Mouse (Mus musculus): ENCODE data around the gene Rab33b. TPM values are rescaled to one million over a fixed set of nuclear protein-coding genes. Genes with fewer than 3 reads are reported as not detected.

Gene Rab33b
- polyA plus RNA-seq, 1 experiment from 2014 or later, result 19.8 TPM

GRCm38 (mm10) chr3:51517878-51518762 lies 34.4 kb downstream of the Rab33b start:
- ATAC-seq (replicated peaks; ENCODE audit: insufficient number of reproducible peaks, low FRiP score, low TSS enrichment, low read depth) (no peak), DNase-seq (ENCODE audit: low spot score) (peak; percentile 8)
- WGBS, result 67% methylated on average over 12 of the region's 12 CpGs
- Histone ChIP-seq H3K4me1 (ENCODE audit: control insufficient read depth, insufficient read depth, low read length) (no peaks in the 10 kb centered on the region), H3K27me3 (ENCODE audit: control insufficient read depth, insufficient read depth, low read length) (no peaks in the 10 kb centered on the region), H3K9ac (replicated peaks; ENCODE audit: low read length) (no peak overlapping the region), H3K4me3 (ENCODE audit: low read depth, low read length) (no peak overlapping the region), H3K9me3 (replicated peaks; ENCODE audit: control insufficient read depth, low read length) (no peaks in the 10 kb centered on the region), H3K36me3 (replicated peaks; ENCODE audit: control insufficient read depth, insufficient read depth, low read depth, low read length) (no peaks in the 10 kb centered on the region; the same call in 1 of the 2 replicates), H3K27ac (replicated peaks; ENCODE audit: low read depth, low read length) (no peak overlapping the region; the same call in 1 of the 2 replicates), H3K4me2 (ENCODE audit: low read depth, low read length) (no peak overlapping the region)

GRCm38 (mm10) chr3:51518763-51519121 lies 35.0 kb downstream of the Rab33b start:
- Histone ChIP-seq H3K9ac (replicated peaks; ENCODE audit: low read length) (no peak overlapping the region), H3K36me3 (replicated peaks; ENCODE audit: control insufficient read depth, insufficient read depth, low read depth, low read length) (no peaks in the 10 kb centered on the region; the same call in none of the 2 replicates), H3K4me3 (ENCODE audit: low read depth, low read length) (no peak overlapping the region), H3K4me1 (ENCODE audit: control insufficient read depth, insufficient read depth, low read length) (no peaks in the 10 kb centered on the region), H3K9me3 (replicated peaks; ENCODE audit: control insufficient read depth, low read length) (no peaks in the 10 kb centered on the region), H3K27ac (replicated peaks; ENCODE audit: low read depth, low read length) (no peak overlapping the region), H3K27me3 (ENCODE audit: control insufficient read depth, insufficient read depth, low read length) (no peaks in the 10 kb centered on the region), H3K4me2 (ENCODE audit: low read depth, low read length) (no peak overlapping the region)
- 61% methylated on average over 8 of the region's 8 CpGs for WGBS
- no peak for ATAC-seq (replicated peaks; ENCODE audit: insufficient number of reproducible peaks, low FRiP score, low TSS enrichment, low read depth)
- no peak for DNase-seq (ENCODE audit: low spot score)

- Histone ChIP-seq H3K4me1 (ENCODE audit: control insufficient read depth, insufficient read depth, low read length) (no peaks in the 10 kb centered on the region), H3K27me3 (ENCODE audit: control insufficient read depth, insufficient read depth, low read length) (no peaks in the 10 kb centered on the region), H3K27ac (replicated peaks; ENCODE audit: low read depth, low read length) (no peak overlapping the region), H3K4me3 (ENCODE audit: low read depth, low read length) (no peak overlapping the region), H3K36me3 (replicated peaks; ENCODE audit: control insufficient read depth, insufficient read depth, low read depth, low read length) (peaks cover 2% of the 10 kb centered on the region), H3K9me3 (replicated peaks; ENCODE audit: control insufficient read depth, low read length) (no peaks in the 10 kb centered on the region), H3K9ac (replicated peaks; ENCODE audit: low read length) (no peak overlapping the region), H3K4me2 (ENCODE audit: low read depth, low read length) (no peak overlapping the region)
- ATAC-seq (replicated peaks; ENCODE audit: insufficient number of reproducible peaks, low FRiP score, low TSS enrichment, low read depth) (no peak; the same call in 1 of the 2 replicates), DNase-seq (ENCODE audit: low spot score) (no peak)
- 87% methylated on average over 14 of the region's 14 CpGs for WGBS
Observed at GRCm38 (mm10) chr3:51521262-51521661, 37.5 kb downstream of the Rab33b start.

GRCm38 (mm10) chr3:51525186-51525785 lies 41.6 kb downstream of the Rab33b start:
- Histone ChIP-seq H3K27ac (replicated peaks; ENCODE audit: low read depth, low read length) (no peak overlapping the region), H3K4me3 (ENCODE audit: low read depth, low read length) (no peak overlapping the region), H3K27me3 (ENCODE audit: control insufficient read depth, insufficient read depth, low read length) (no peaks in the 10 kb centered on the region), H3K9ac (replicated peaks; ENCODE audit: low read length) (no peak overlapping the region), H3K36me3 (replicated peaks; ENCODE audit: control insufficient read depth, insufficient read depth, low read depth, low read length) (peaks cover 5% of the 10 kb centered on the region), H3K4me2 (ENCODE audit: low read depth, low read length) (no peak overlapping the region), H3K4me1 (ENCODE audit: control insufficient read depth, insufficient read depth, low read length) (no peaks in the 10 kb centered on the region), H3K9me3 (replicated peaks; ENCODE audit: control insufficient read depth, low read length) (no peaks in the 10 kb centered on the region)
- DNase-seq (ENCODE audit: low spot score) (no peak), ATAC-seq (replicated peaks; ENCODE audit: insufficient number of reproducible peaks, low FRiP score, low TSS enrichment, low read depth) (no peak)
- WGBS, result 86% methylated on average over 16 of the region's 16 CpGs

GRCm38 (mm10) chr3:51526891-51527290 lies 43.2 kb downstream of the Rab33b start:
- Histone ChIP-seq H3K9me3 (replicated peaks; ENCODE audit: control insufficient read depth, low read length) (no peaks in the 10 kb centered on the region), H3K27me3 (ENCODE audit: control insufficient read depth, insufficient read depth, low read length) (no peaks in the 10 kb centered on the region), H3K4me2 (ENCODE audit: low read depth, low read length) (no peak overlapping the region), H3K36me3 (replicated peaks; ENCODE audit: control insufficient read depth, insufficient read depth, low read depth, low read length) (peaks cover 5% of the 10 kb centered on the region), H3K4me1 (ENCODE audit: control insufficient read depth, insufficient read depth, low read length) (no peaks in the 10 kb centered on the region), H3K27ac (replicated peaks; ENCODE audit: low read depth, low read length) (no peak overlapping the region), H3K9ac (replicated peaks; ENCODE audit: low read length) (no peak overlapping the region), H3K4me3 (ENCODE audit: low read depth, low read length) (no peak overlapping the region)
- ATAC-seq (replicated peaks; ENCODE audit: insufficient number of reproducible peaks, low FRiP score, low TSS enrichment, low read depth), result no peak
- WGBS, result 91% methylated on average over 13 of the region's 13 CpGs
- DNase-seq (ENCODE audit: low spot score), result no peak

GRCm38 (mm10) chr3:51531473-51532281 lies 48.0 kb downstream of the Rab33b start:
- Histone ChIP-seq H3K4me1 (ENCODE audit: control insufficient read depth, insufficient read depth, low read length) (no peaks in the 10 kb centered on the region), H3K27me3 (ENCODE audit: control insufficient read depth, insufficient read depth, low read length) (no peaks in the 10 kb centered on the region), H3K27ac (replicated peaks; ENCODE audit: low read depth, low read length) (no peak overlapping the region), H3K9ac (replicated peaks; ENCODE audit: low read length) (no peak overlapping the region), H3K4me3 (ENCODE audit: low read depth, low read length) (no peak overlapping the region), H3K4me2 (ENCODE audit: low read depth, low read length) (no peak overlapping the region), H3K36me3 (replicated peaks; ENCODE audit: control insufficient read depth, insufficient read depth, low read depth, low read length) (peaks cover 3% of the 10 kb centered on the region), H3K9me3 (replicated peaks; ENCODE audit: control insufficient read depth, low read length) (no peaks in the 10 kb centered on the region)
- 87% methylated on average over 13 of the region's 13 CpGs for WGBS
- no peak for DNase-seq (ENCODE audit: low spot score)
- ATAC-seq (replicated peaks; ENCODE audit: insufficient number of reproducible peaks, low FRiP score, low TSS enrichment, low read depth), result no peak

- Histone ChIP-seq H3K27ac (replicated peaks; ENCODE audit: low read depth, low read length) (no peak overlapping the region), H3K4me2 (ENCODE audit: low read depth, low read length) (no peak overlapping the region), H3K9ac (replicated peaks; ENCODE audit: low read length) (no peak overlapping the region), H3K4me1 (ENCODE audit: control insufficient read depth, insufficient read depth, low read length) (no peaks in the 10 kb centered on the region), H3K9me3 (replicated peaks; ENCODE audit: control insufficient read depth, low read length) (no peaks in the 10 kb centered on the region), H3K36me3 (replicated peaks; ENCODE audit: control insufficient read depth, insufficient read depth, low read depth, low read length) (peaks cover 3% of the 10 kb centered on the region), H3K27me3 (ENCODE audit: control insufficient read depth, insufficient read depth, low read length) (no peaks in the 10 kb centered on the region), H3K4me3 (ENCODE audit: low read depth, low read length) (no peak overlapping the region)
- no peak for ATAC-seq (replicated peaks; ENCODE audit: insufficient number of reproducible peaks, low FRiP score, low TSS enrichment, low read depth)
- WGBS, result 89% methylated on average over 5 of the region's 5 CpGs
- no peak for DNase-seq (ENCODE audit: low spot score)
Observed at GRCm38 (mm10) chr3:51532282-51532620, 48.5 kb downstream of the Rab33b start.

Data from embryonic facial prominence, embryonic 11.5 days (tissue).